Mouse (Mus musculus) B cell, adult 67 days (primary cell): ENCODE measurements around the gene Rpp25. TPM values are rescaled to one million over a fixed set of nuclear protein-coding genes. Genes with fewer than 3 reads are reported as not detected.

Experiments used
- total RNA-seq, 2 experiments: library from RNA; stranded (reverse); gene quantifications; 4 replicates each; pipeline ENCODE4 v1.2.4; 2023

The Rpp25 gene
- total RNA-seq: not detected

DNA sequence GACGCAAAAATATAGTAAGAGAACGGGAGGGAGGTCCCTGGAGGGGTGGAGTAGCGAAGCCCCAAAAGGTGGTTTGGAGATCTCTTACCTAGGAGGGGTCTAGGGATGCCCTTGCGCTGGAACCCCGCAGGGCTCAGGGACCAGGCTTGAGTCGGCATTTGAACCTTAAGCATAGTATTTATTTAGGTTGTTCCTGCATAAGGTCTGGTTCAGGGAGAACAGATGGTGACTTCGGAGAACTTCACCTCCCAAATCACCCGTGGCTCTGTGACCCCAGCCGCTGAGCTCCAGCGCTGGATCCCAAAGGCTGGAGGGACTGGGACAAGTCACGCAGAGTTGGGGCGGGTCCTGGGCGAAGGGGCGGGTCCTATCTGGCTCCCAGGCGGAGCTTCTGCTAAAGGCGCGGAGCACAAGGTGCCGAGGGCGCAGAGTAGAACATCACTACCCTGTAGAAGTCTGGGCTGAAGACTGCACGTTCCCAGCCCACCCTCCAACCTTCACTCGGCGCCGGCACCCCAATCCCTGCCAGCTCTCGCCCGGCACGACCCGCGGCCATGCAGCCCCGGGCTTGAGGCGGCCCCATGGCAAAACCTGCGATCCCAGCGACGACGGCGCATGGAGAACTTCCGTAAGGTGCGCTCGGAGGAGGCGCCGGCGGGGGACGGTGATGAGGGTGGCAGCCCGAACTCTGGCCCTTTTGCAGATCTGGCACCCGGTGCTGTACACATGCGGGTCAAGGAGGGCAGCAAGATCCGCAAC lies at the start of gene Rpp25:
TSS of gene Rpp25 (plus strand) at position 405 of the 759 bp plus-strand sequence.

DNA sequence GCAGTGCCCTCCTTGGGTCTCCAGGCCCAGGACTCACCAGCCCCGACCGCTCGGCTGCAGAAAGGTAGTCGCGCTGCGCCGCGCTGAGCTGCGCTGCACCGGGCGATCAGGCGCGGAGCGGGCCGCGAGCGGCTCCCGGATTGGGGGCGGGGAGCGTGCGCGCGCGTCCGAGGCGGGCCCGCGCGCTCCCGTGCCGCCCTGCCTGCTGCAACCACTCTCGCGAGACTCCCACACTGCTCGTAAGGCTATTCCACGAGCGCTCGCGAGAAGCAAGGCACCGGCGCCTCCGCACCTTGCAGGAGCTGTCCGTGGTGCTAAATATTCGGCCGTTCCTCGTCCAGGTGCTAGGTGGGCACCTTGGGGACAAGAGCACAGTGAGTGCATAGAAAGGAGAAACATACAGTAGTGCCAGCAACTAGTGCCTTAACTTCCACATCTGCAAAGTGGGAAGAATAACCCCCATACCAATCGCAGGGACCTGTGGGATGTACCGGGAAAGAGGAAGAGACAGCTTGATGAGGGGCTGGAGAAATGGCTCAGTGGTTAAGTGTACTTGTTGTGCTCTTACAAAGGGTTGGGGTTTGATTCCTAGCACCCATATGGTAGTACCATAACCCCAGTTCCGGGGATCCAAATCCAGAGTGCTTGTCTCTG lies 35.8 kb upstream of the Rpp25 start, which contains the start of gene Scamp5:
TSS of gene Scamp5 (minus strand) at position 165 of the 654 bp plus-strand sequence.

GRCm38 (mm10) chr9:57521056-57521911 lies 17.5 kb downstream of the Rpp25 start, which contains the start of gene Cox5a:
Gene Cox5a, plus strand, starts transcription at chr9:57521274.

DNA sequence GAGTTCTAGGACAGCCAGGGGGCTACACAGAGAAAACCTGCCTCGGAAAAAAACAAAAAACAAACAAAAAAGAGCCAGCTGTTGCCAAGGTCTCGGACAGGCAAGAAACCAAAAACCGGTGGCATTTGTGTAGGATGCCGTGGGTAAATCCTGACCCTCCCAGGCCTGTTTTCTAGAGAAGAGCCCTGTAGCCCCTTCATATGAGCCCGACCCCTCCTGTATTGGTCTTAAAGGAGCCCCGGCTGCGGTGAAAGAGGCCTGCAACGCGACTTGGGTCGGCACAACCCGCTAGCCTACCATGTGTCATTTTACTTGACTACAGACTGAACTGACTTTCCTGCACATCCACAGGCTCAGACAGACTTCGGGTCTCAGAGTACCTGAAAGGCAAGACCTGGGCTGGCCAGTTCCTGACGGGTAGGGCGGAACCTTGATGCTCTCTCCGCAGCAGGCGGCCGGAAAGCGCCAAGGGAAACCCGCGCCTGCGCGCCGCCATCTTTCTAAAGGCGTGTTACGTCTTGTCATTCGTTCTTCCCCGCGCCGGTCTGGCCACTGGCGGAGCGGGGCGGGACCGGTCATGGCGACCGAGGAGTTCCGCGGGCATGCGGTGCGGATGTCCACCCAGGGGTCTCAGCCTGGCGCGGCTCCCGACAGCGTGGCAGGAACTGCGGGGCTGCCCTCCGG lies 33.4 kb downstream of the Rpp25 start, which contains the start of gene Fam219b:
TSS of gene Fam219b (plus strand) at position 485 of the 684 bp plus-strand sequence.

DNA sequence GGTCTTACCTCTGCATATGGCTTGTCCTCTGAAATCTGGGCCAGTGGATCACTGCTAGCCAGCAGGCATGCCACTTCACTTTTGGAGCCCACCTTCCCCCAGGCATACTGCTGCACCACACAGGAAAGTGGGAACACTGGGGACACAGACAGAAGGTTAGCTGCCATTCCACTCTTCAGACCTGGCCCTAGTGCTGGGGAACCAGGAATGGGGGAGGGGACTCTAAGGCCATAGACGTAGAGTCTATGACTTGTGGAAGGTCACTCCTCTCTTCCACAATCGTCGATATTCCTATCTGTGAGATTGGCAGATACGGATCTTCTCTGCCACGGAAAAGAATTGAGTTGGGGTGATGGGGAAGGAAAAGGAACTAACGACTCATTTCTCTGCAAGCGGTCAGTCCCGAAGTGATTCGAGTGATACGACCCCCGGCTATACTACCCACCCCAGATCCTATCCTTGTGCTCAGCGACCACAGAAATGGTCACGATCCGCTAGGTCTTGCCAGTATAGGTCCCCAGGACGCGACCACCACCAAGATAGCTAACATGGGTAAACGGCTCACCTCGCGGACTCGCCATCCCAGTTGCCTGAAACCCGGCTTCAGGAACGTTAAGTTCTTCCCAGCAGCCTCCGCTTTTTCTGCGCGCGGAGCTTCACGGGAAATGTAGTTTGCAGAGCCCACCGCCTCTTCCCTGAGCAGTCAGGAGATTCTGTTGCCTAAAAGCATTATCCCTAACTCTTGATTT lies 48.5 kb downstream of the Rpp25 start, which contains the start of gene Mpi:
TSS of gene Mpi (minus strand) at position 625 of the 749 bp plus-strand sequence.

Other genes starting within 250 kb of the Rpp25 start
- 100 to 1,000 TPM; 158 to 164 TPM for gene 1700017B05Rik, start 241.4 kb upstream of the Rpp25 start, total RNA-seq
- 10 to 100 TPM; 76.9 to 92.2 TPM for gene Ppcdc, start 63.9 kb upstream of the Rpp25 start, total RNA-seq
- gene Scamp5, start 36.0 kb upstream of the Rpp25 start, total RNA-seq: not detected
- 100 to 1,000 TPM in 1 of 2 experiments, 10 to 100 TPM in 1; 97.3 to 115 TPM for gene Cox5a, start 17.2 kb downstream of the Rpp25 start, total RNA-seq
- 10 to 100 TPM; 14.0 to 22.5 TPM for gene Fam219b, start 33.5 kb downstream of the Rpp25 start, total RNA-seq
- 10 to 100 TPM; 11.6 to 13.3 TPM for gene Mpi, start 48.7 kb downstream of the Rpp25 start, total RNA-seq
- 100 to 1,000 TPM; 104 to 110 TPM for gene Scamp2, start 56.9 kb downstream of the Rpp25 start, total RNA-seq
- 100 to 1,000 TPM in 1 of 2 experiments, 10 to 100 TPM in 1; 98.3 to 103 TPM for gene Ulk3, start 85.4 kb downstream of the Rpp25 start, total RNA-seq
- not detected for gene Cplx3, start 102.3 kb downstream of the Rpp25 start, total RNA-seq
- gene Lman1l, start 116.7 kb downstream of the Rpp25 start, total RNA-seq: 1 to 10 TPM; 1.0 to 1.4 TPM
- gene Csk, start 149.6 kb downstream of the Rpp25 start, total RNA-seq: 100 to 1,000 TPM; 625 to 646 TPM
- gene Cyp1a2, start 179.7 kb downstream of the Rpp25 start, total RNA-seq: not detected
- not detected for gene Cyp1a1, start 183.9 kb downstream of the Rpp25 start, total RNA-seq
- gene Edc3, start 204.5 kb downstream of the Rpp25 start, total RNA-seq: 10 to 100 TPM; 24.4 to 26.1 TPM